Mouse (Mus musculus) adrenal gland, adult (tissue): ENCODE measurements around the gene Ehbp1.
A peak's percentile ranks its signal among the peaks of the same experiment; 100 is the strongest.

Experiments used
- DNase-seq, 2 experiments: peaks; one replicate each; pipeline ENCODE4 v3.0.0; 2022 to 2023; ENCODE audit warnings: low spot score in 1 of 2; ENCODE audit not compliant: inconsistent age in 2 of 2

The Ehbp1 gene

GRCm38 (mm10) chr11:22342242-22343207 is at the start of gene Ehbp1:
Gene Ehbp1, minus strand, starts transcription at chr11:22342292.
- no peak for DNase-seq

GRCm38 (mm10) chr11:22387472-22388098 is 45.5 kb upstream of the Ehbp1 start:
- peak in 1 of 2 experiments; percentile 63 for DNase-seq

- DNase-seq, result no peak
Observed at GRCm38 (mm10) chr11:22383532-22383931, 41.4 kb upstream of the Ehbp1 start.

GRCm38 (mm10) chr11:22374811-22375210 is 32.7 kb upstream of the Ehbp1 start:
- DNase-seq, result no peak

GRCm38 (mm10) chr11:22373290-22373674 is 31.2 kb upstream of the Ehbp1 start:
- peak in 1 of 2 experiments; percentile 47 for DNase-seq

- DNase-seq, result no peak
Observed at GRCm38 (mm10) chr11:22372609-22373289, 30.7 kb upstream of the Ehbp1 start.

- DNase-seq, result peak in 1 of 2 experiments; percentile 33
Observed at GRCm38 (mm10) chr11:22369841-22370240, 27.7 kb upstream of the Ehbp1 start.

- no peak for DNase-seq
Observed at GRCm38 (mm10) chr11:22368621-22369020, 26.5 kb upstream of the Ehbp1 start.

GRCm38 (mm10) chr11:22366486-22366885 is 24.4 kb upstream of the Ehbp1 start:
- DNase-seq, result no peak

- no peak for DNase-seq
Observed at GRCm38 (mm10) chr11:22353962-22354621, 12.0 kb upstream of the Ehbp1 start.

- DNase-seq, result no peak
Observed at GRCm38 (mm10) chr11:22349945-22350344, 7.9 kb upstream of the Ehbp1 start.

GRCm38 (mm10) chr11:22348536-22348910 is 6.4 kb upstream of the Ehbp1 start:
- DNase-seq, result no peak

GRCm38 (mm10) chr11:22347651-22348535 is 5.8 kb upstream of the Ehbp1 start:
- no peak for DNase-seq

GRCm38 (mm10) chr11:22327302-22327910 is 14.7 kb downstream of the Ehbp1 start:
- DNase-seq, result no peak

- DNase-seq, result peak; percentile 53 to 62
Observed at GRCm38 (mm10) chr11:22317824-22318411, 24.2 kb downstream of the Ehbp1 start.

GRCm38 (mm10) chr11:22315801-22316200 is 26.3 kb downstream of the Ehbp1 start:
- DNase-seq, result no peak

- no peak for DNase-seq
Observed at GRCm38 (mm10) chr11:22301164-22301563, 40.9 kb downstream of the Ehbp1 start.

GRCm38 (mm10) chr11:22289164-22289563 is 52.9 kb downstream of the Ehbp1 start:
- peak in 1 of 2 experiments; percentile 55 for DNase-seq

- DNase-seq, result no peak
Observed at GRCm38 (mm10) chr11:22287513-22287900, 54.6 kb downstream of the Ehbp1 start.
